Mouse (Mus musculus): Measurements from ENCODE around the gene Rarres1.

Gene Rarres1

GRCm38 (mm10) chr3:67515274-67515801 lies at the start of gene Rarres1:
TSS of gene Rarres1 (minus strand) at chr3:67515523.
- DNase-seq (ENCODE audit: low spot score in 2 of 2): no peak

DNA sequence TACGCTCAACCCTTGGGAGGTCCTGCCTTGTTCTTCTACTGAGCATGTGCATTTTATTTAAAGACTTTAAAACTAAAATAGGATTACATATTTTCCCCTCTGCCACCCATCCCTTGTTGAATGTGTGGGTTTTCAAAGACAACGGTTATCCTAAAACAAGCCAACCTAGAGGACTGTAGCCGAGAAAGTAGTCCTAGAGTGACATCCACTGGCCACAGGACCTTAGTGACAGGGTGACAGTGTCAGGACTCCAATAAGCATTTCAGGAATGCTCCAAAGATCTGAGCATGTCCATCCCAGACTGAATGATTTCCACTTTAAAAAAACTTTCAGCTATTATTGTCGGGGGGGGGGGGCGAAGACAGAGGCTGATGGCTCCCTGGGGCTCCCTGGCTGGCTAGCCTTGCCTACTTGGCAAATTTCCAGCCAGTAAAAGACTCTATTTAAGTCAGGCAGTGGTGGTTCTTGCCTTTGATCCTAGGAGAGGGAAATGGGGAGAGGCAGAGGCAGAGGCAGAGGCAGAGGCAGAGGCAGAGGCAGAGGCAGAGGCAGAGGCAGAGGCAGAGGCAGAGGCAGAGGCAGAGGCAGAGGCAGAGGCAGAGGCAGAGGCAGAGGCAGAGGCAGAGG lies 49.5 kb upstream of the Rarres1 start:
- DNase-seq (ENCODE audit: low spot score in 2 of 2): no peak

DNA sequence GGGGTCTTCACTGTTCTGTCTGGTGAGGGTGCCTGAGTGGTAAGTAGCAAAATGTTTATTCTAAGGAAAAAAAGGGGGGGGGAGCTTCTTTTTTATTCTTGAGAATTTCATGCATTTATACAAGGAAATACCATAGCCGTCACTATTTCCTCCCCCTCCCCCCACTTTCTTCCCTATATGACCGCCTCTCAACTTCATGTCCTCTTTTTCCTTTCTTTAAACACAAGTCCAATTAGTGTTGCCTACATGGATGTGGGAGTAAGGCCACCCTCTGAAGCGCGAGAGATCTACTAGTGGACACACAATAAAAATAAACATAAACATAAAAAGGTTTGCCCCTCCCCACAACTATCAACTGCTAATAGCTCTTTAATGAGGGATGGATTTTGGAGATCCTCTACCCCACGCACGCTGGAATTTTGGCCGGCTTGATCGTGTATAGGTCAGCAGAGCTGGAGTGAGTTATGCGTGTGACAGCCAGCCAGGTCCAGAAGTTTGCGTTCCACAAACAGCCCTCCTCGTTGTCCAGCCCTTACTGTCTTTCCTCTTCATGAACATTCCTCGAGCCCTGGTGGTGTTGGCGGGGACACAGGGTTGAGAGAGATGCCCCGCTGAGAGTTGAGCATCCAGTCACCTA lies 42.5 kb upstream of the Rarres1 start:
- no peak for DNase-seq (ENCODE audit: low spot score in 2 of 2)

- no peak for DNase-seq (ENCODE audit: low spot score in 2 of 2)
Measured at GRCm38 (mm10) chr3:67557200-67557651, 41.9 kb upstream of the Rarres1 start.

DNA sequence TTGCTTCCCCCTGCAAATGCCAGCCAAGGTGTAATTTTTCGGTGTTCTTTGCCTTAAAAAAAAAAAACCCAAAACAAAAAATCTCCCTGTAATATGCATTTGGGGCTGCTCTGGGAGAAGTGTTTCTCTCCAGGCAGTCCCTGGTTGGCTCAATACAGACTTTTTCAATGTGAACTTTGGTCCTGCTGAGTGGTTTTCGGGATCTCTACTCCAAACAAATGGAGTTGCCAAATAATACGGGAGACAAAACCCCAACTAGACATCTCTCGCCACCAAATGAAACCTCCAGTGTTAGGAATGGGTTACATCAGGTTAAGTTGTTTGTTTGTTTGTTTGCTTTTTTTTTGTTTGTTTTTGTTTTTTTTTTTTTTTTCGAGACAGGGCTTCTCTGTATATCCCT lies 39.9 kb upstream of the Rarres1 start:
- DNase-seq (ENCODE audit: low spot score in 2 of 2): no peak

DNA sequence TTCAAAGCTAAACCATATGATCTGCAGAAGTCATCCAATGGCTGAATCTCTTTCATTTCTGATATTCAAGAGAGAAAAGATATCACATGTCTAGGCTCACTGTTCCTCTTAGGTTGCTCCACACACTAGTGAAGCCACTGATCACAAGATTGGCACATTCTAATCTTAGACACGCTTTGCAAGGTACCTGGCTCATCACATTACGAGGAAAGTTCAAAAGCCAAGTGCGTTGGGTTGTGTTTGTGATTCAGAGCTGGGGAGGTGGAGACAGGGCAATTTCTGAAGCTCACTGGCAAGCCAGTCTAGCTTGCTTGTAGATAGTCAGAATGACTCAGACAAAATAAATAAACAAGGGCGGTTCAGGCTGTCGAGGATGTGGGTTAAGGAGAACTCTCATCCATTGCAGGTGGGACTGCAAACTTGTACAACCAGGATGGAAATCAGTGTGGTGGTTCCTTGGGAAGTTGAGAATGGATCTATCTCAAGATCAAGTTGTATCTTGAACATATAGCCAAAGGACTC lies 38.7 kb upstream of the Rarres1 start:
- DNase-seq (ENCODE audit: low spot score in 2 of 2): no peak

DNA sequence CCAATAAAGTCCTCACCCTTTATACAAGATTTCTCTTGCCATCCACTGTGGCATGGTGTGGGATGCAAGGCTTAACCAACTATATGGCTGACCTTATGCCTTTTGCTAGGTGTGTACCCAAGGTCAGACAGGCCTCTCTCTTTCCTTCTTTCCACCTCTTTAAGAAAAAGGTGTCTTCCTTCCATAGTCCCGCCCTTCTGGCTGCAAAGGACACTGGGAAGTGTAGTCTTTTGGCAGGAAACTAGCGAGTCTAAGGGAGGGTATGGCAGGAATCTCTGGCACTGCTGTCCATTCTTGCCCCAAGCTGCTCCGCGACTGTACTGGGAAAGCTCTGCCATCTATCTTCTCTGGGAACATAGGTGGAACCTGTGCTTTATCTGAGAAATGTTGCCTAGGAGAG lies 38.0 kb upstream of the Rarres1 start:
- no peak for DNase-seq (ENCODE audit: low spot score in 2 of 2)

DNA sequence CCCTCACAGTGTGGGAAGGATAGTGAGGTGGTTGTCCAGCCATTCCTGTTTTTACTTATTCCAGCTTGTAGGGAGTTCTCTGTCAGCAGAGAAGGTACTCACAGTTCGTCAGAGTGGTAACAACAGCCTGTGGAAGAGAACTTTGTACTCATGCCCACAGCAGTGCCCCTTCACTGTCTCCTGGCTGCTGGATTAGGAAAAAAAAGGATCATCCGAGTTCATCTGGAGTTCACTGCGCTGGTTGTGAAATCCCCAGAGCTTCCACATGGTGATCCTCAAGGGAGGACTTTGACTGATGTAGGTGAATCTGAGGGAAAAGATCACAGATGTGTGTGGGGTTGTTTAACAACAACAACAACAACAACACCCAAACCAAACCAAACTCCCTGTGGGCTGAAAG lies 35.9 kb upstream of the Rarres1 start:
- no peak for DNase-seq (ENCODE audit: low spot score in 2 of 2)

DNA sequence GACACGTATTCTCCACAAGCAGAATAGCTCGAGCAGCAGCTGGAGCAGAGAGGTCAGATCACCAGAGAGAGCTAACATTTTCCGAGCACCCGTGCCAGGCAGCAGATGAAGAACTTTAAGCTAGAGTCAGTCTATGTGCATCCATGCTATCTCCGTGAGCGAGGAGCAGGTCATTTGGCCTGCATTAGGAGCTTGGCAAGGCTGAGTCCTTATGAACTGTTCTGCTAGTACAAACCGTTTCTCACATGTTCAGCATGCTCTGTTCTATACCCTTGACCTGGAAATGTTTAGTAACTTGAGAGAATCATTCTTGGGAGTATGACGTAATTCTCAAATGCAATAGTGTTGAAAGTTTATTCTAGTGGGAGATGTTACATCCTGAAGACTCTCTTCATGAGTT lies 28.3 kb upstream of the Rarres1 start:
- no peak for DNase-seq (ENCODE audit: low spot score in 2 of 2)

- DNase-seq (ENCODE audit: low spot score in 2 of 2): no peak
Measured at GRCm38 (mm10) chr3:67524768-67525167, 9.4 kb upstream of the Rarres1 start.

DNA sequence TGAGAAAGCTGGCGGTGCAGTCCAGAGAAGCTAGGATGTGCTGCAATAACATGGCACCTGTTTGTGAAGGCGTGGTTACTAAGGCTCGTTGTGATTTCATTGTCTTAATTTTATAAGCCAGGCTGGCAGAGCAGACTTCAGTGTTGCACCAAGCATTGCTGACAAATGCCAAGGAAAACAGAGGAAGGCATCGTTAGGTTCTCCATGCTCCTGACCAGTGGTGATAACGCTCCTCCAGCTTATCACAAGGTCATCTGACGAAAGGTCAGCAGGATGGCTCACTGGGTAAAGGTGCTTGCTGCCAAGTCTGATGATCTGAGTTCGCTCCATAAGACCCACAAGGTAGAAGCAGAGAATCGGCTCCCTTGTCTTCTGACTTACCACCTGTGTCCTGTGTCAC lies 7.4 kb upstream of the Rarres1 start:
- DNase-seq (ENCODE audit: low spot score in 2 of 2): no peak

- DNase-seq (ENCODE audit: low spot score in 2 of 2): no peak
Measured at GRCm38 (mm10) chr3:67520568-67521143, 5.3 kb upstream of the Rarres1 start.

- DNase-seq (ENCODE audit: low spot score in 2 of 2): no peak
Measured at GRCm38 (mm10) chr3:67514801-67515273, 486 bp downstream of the Rarres1 start.

DNA sequence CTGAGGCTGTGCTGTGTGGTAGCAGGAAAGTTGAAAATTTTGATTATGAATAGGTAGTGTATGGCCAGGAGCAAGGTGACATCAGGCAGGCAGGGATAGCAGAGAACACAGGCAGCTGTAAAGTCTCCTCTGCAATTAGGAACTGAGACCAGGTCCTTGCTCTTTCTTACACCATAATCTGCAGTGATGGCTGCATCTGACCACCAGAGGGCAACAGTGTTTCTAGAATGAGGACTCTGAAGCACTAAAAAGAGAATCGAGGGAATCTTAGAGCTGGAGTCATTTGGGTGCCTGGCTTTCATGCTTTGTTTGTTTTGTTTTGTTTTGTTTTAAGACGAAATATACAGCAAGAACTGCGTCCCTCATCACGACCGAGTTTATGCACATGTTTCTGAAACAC lies 2.5 kb downstream of the Rarres1 start:
- DNase-seq (ENCODE audit: low spot score in 2 of 2): peak; percentile 39 to 77

DNA sequence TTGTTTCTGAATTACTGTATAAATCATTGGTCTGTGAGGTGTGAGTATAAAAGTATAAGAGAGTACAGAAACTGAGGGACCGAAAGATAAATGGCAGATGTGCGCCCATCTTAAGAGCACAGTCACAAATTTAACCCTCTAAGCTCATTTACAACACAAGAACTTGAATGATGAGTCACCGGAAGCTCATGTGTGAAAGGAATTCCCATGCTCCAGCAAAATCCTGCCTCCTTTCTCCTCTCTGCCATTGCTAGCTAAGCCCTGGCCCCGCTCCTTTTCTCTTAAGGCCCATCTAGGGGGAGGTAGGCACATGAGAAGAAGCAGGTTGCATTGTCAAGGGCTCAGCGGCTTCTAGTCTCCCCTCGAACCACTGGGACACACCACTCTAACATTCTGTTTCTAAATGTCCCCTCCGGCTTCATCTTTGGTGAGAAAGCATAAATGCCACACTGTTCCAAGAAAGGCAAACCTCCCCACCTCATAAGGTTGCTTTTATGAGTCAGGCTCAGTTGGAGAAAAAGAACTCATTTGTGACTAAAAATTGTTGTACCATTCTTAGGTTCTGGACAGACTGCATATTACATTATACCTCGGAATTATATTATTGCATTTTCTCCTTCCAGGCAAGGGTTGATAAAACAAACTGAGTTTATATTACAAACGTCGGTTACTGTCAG lies 7.0 kb downstream of the Rarres1 start:
- DNase-seq (ENCODE audit: low spot score in 2 of 2): no peak

DNA sequence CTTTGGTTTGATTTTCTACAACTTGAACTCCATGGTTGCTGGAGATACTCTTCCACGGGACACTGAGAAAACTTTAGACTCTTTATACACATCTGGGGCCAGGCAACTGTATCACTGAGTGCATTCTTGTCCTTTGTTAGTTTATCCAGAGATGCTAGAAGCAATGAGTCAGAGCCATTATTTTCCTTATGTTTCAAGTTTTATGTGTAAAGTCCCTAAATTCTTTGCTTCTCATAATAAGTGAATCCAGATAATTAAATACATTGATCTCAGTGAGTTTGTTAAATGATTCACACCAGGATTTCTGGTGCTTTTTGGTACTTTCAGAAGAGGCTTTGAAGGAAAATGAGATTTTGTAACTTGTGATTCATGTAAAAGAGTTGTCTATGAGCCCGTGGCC lies 10.0 kb downstream of the Rarres1 start:
- no peak for DNase-seq (ENCODE audit: low spot score in 2 of 2)

DNA sequence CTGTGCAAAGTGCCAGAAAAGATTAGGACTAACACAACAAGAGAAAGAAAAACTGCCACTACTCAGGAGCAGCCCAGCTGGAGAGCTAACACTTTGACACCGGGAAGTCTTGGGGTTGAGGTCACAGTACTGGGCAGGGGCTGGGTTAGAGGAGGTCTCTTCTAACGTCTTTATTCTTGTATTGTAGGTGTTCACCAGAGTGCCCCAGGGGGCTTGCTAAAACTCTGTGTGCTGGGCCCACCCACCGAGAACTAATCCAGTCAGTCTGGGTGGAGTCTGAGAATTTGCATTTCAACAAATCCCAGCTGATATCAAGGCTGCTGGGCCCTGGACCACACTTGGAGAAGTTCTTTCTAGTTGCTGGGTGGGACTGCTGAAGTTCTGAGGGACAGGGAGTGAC lies 11.4 kb downstream of the Rarres1 start:
- no peak for DNase-seq (ENCODE audit: low spot score in 2 of 2)

DNA sequence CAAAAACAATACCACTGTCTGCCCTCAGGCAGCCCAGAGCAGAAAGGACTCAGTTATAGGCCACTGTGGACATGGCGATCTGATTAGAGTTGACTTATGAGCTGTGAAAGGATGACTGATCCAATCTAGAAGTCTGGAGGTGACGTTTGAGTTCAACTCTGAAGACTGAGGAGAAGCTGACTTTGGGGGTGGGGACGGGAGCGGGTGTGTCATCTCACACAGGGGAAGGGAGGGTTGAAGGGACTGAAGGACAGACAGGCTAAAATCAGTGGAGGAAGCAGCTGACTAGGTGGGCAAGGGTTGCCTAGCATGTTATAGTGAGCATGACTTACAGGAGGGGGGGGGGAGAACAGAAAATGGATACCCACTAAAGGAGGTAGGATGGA lies 15.9 kb downstream of the Rarres1 start:
- no peak for DNase-seq (ENCODE audit: low spot score in 2 of 2)

DNA sequence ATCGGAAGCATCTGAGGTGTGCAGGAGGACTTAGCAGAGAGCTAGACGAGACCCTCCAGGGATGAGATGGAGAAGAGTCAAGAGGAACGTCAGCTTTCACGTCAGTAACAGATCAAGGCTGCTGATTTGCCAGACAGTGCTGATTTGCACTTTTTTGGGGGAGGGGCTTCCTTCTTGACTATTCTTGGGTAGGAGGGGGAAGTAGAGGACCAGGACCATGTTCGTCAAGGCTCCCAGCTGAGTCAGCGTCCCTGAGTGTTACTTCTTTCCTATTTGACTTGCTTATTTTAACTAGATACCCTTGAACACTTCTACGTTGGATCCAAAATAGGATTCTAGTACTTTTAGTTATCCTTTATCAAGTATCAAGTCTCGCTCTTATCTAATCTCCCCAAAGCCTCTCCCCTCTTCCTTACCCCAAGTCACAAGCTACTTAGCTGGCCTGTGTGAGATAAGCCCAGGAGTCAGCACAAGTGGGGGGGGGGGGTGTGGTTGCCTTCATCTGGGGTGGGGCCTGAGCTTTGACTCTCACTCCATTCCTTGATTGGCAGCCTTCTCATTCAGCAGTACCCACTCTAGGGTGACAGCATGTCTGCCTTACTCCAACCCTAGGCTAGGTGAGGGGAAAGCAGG lies 16.4 kb downstream of the Rarres1 start:
- no peak for DNase-seq (ENCODE audit: low spot score in 2 of 2)

GRCm38 (mm10) chr3:67497998-67498397 lies 17.3 kb downstream of the Rarres1 start:
- no peak for DNase-seq (ENCODE audit: low spot score in 2 of 2)

GRCm38 (mm10) chr3:67496310-67496709 lies 19.0 kb downstream of the Rarres1 start:
- no peak for DNase-seq (ENCODE audit: low spot score in 2 of 2)

- DNase-seq (ENCODE audit: low spot score in 2 of 2): no peak
Measured at GRCm38 (mm10) chr3:67493132-67493531, 22.2 kb downstream of the Rarres1 start.

Measured in frontal cortex, postnatal 10 days (tissue).